Mouse (Mus musculus): ENCODE results near the gene Fgfbp3. TPM values are rescaled to one million over a fixed set of nuclear protein-coding genes. Genes with fewer than 3 reads are reported as not detected.

Gene Fgfbp3
- polyA plus RNA-seq, 1 experiment from 2014 or later, result 25.1 TPM

Other genes with a start within 250 kb of the Fgfbp3 start
- 2.6 and 4.5 TPM in 2 replicates for gene Ppp1r3c, start 183.0 kb downstream of the Fgfbp3 start, polyA plus RNA-seq (2016; fragmentation: Nextera tagmentation; extraction: Ambion mirVana)
- gene Tnks2, start 85.4 kb downstream of the Fgfbp3 start, polyA plus RNA-seq (2016; fragmentation: Nextera tagmentation; extraction: Ambion mirVana), result 53.6 and 58.3 TPM in 2 replicates
- gene Btaf1, start 6.5 kb upstream of the Fgfbp3 start, polyA plus RNA-seq (2016; fragmentation: Nextera tagmentation; extraction: Ambion mirVana), result 12.7 and 17.6 TPM in 2 replicates